Mouse (Mus musculus) bone marrow, adult 2 months (tissue): ENCODE results near the gene Ahctf1.

ENCODE experiments used
- CTCF ChIP-seq: fragments of 200-500 bp; IDR thresholded peaks from 2 replicates; pipeline ENCODE4 v1.5.1; 2011; ENCODE audit warnings: low read length, control low read depth; ENCODE audit not compliant: control insufficient read depth, insufficient read depth
- POLR2A ChIP-seq: fragments of 200-500 bp; IDR thresholded peaks from 2 replicates; pipeline ENCODE4 v1.6.1; 2011; ENCODE audit warnings: low read depth, mild to moderate bottlenecking, control low read depth, low read length, borderline replicate concordance; ENCODE audit not compliant: control insufficient read depth

GRCm38 (mm10) chr1:179833596-179833995 lies 30.1 kb upstream of the Ahctf1 start:
- no peak for TF ChIP-seq POLR2A
- no peak for TF ChIP-seq CTCF
